Mouse (Mus musculus) erythroid progenitor cell, adult 5-6 weeks (primary cell): ENCODE results near the gene Gp6. TPM values are rescaled to one million over a fixed set of nuclear protein-coding genes. Genes with fewer than 3 reads are reported as not detected.
A peak's percentile ranks its signal among the peaks of the same experiment; 100 is the strongest.
"Not testable (repeated sequence)": the region's sequence is repeated elsewhere in the genome, so short reads cannot be mapped to it uniquely, and the experiment has no call there.

Experiments used
- ATAC-seq: replicated peaks from 2 replicates; pipeline ENCODE4 v1.8.0; 2016; ENCODE audit warnings: moderate number of reproducible peaks, mild to moderate bottlenecking, moderate TSS enrichment, inconsistent platforms; ENCODE audit not compliant: poor library complexity, low FRiP score, severe bottlenecking
- total RNA-seq, 2 experiments: library from RNA; stranded (forward) in 1 of 2; stranded (reverse) in 1 of 2; fragments of 150-400 nt in 1 of 2; fragments of 186-747, 209-891 nt in 1 of 2; gene quantifications; 2 replicates each; pipeline versions ENCODE4 v1.2.3 to v1.2.4; 2015 to 2017; ENCODE audit warnings: low replicate concordance in 2 of 2

Gene Gp6
- total RNA-seq (2015; ENCODE audit: low replicate concordance) (not detected in 2 replicates), total RNA-seq (2017; ENCODE audit: low replicate concordance) (not detected in 2 replicates)

GRCm38 (mm10) chr7:4397730-4398129 is at the start of gene Gp6:
Gene Gp6 (minus strand): TSS chr7:4397744.
- no peak for ATAC-seq

GRCm38 (mm10) chr7:4447138-4447537 is 49.6 kb upstream of the Gp6 start:
- no peak for ATAC-seq

- ATAC-seq = peak; percentile 99
Observed at GRCm38 (mm10) chr7:4445216-4445791, 47.8 kb upstream of the Gp6 start, which contains the start of gene Rdh13. Gene Rdh13 (minus strand): TSS chr7:4445649.

- ATAC-seq = no peak
Observed at GRCm38 (mm10) chr7:4440549-4440948, 43.0 kb upstream of the Gp6 start.

GRCm38 (mm10) chr7:4437721-4438120 is 40.2 kb upstream of the Gp6 start:
- no peak for ATAC-seq

GRCm38 (mm10) chr7:4432026-4432425 is 34.5 kb upstream of the Gp6 start:
- no peak for ATAC-seq

- 0 out of 2 replicates have a peak, but pooled peaks have one; percentile 51 for ATAC-seq
Observed at GRCm38 (mm10) chr7:4431548-4431947, 34.0 kb upstream of the Gp6 start.

GRCm38 (mm10) chr7:4430246-4430844 is 32.8 kb upstream of the Gp6 start:
- no peak for ATAC-seq

GRCm38 (mm10) chr7:4427161-4427912 is 29.8 kb upstream of the Gp6 start:
- peak; percentile 90 for ATAC-seq

GRCm38 (mm10) chr7:4420230-4420629 is 22.7 kb upstream of the Gp6 start:
- ATAC-seq = no peak

GRCm38 (mm10) chr7:4419681-4420080 is 22.1 kb upstream of the Gp6 start:
- no peak for ATAC-seq

- ATAC-seq = not testable (repeated sequence)
Observed at GRCm38 (mm10) chr7:4412406-4412805, 14.9 kb upstream of the Gp6 start.

GRCm38 (mm10) chr7:4373521-4373920 is 24.0 kb downstream of the Gp6 start:
- ATAC-seq = no peak

GRCm38 (mm10) chr7:4337509-4337908 is 60.0 kb downstream of the Gp6 start, which contains the start of gene Ncr1:
Gene Ncr1 (plus strand): TSS chr7:4337724.
- no peak for ATAC-seq

- no peak for ATAC-seq
Observed at GRCm38 (mm10) chr7:4323301-4323700, 74.2 kb downstream of the Gp6 start.

Other genes starting within 250 kb of the Gp6 start
- 2.9 TPM in 1 of 2 replicates, not detected in the other for gene Leng9, start 247.4 kb downstream of the Gp6 start, total RNA-seq (2015; ENCODE audit: low replicate concordance)
- 0.64 and 1.4 TPM in 2 replicates for gene Leng9, start 247.4 kb downstream of the Gp6 start, total RNA-seq (2017; ENCODE audit: low replicate concordance)
- gene Cdc42ep5, start 232.9 kb downstream of the Gp6 start, total RNA-seq (2015; ENCODE audit: low replicate concordance) = not detected in 2 replicates
- gene Cdc42ep5, start 232.9 kb downstream of the Gp6 start, total RNA-seq (2017; ENCODE audit: low replicate concordance) = not detected in 2 replicates
- 1.1 TPM in 1 of 2 replicates, not detected in the other for gene Lilra5, start 160.0 kb downstream of the Gp6 start, total RNA-seq (2015; ENCODE audit: low replicate concordance)
- 0.77 and 1.7 TPM in 2 replicates for gene Lilra5, start 160.0 kb downstream of the Gp6 start, total RNA-seq (2017; ENCODE audit: low replicate concordance)
- gene Ncr1, start 60.0 kb downstream of the Gp6 start, total RNA-seq (2015; ENCODE audit: low replicate concordance) = 3.6 TPM in 1 of 2 replicates, not detected in the other
- gene Ncr1, start 60.0 kb downstream of the Gp6 start, total RNA-seq (2017; ENCODE audit: low replicate concordance) = 2.1 and 6.4 TPM in 2 replicates
- gene Rdh13, start 47.9 kb upstream of the Gp6 start, total RNA-seq (2015; ENCODE audit: low replicate concordance) = 0.72 and 1.3 TPM in 2 replicates
- gene Rdh13, start 47.9 kb upstream of the Gp6 start, total RNA-seq (2017; ENCODE audit: low replicate concordance) = 0.45 and 1.5 TPM in 2 replicates
- gene Eps8l1, start 62.9 kb upstream of the Gp6 start, total RNA-seq (2015; ENCODE audit: low replicate concordance) = 2.9 and 6.1 TPM in 2 replicates
- 6.2 and 11.2 TPM in 2 replicates for gene Eps8l1, start 62.9 kb upstream of the Gp6 start, total RNA-seq (2017; ENCODE audit: low replicate concordance)
- gene Ppp1r12c, start 103.9 kb upstream of the Gp6 start, total RNA-seq (2015; ENCODE audit: low replicate concordance) = 73.9 and 133 TPM in 2 replicates
- 123 and 130 TPM in 2 replicates for gene Ppp1r12c, start 103.9 kb upstream of the Gp6 start, total RNA-seq (2017; ENCODE audit: low replicate concordance)
- 1.4 TPM in 1 of 2 replicates, not detected in the other for gene Tnnt1, start 118.6 kb upstream of the Gp6 start, total RNA-seq (2015; ENCODE audit: low replicate concordance)
- gene Tnnt1, start 118.6 kb upstream of the Gp6 start, total RNA-seq (2017; ENCODE audit: low replicate concordance) = 3.9 TPM in 1 of 2 replicates, not detected in the other
- not detected in 2 replicates for gene Tnni3, start 126.5 kb upstream of the Gp6 start, total RNA-seq (2015; ENCODE audit: low replicate concordance)
- not detected in 2 replicates for gene Tnni3, start 126.5 kb upstream of the Gp6 start, total RNA-seq (2017; ENCODE audit: low replicate concordance)
- not detected in 2 replicates for gene Dnaaf3, start 134.7 kb upstream of the Gp6 start, total RNA-seq (2015; ENCODE audit: low replicate concordance)
- gene Dnaaf3, start 134.7 kb upstream of the Gp6 start, total RNA-seq (2017; ENCODE audit: low replicate concordance) = 0.64 TPM in 1 of 2 replicates, not detected in the other
- not detected in 2 replicates for gene Syt5, start 149.8 kb upstream of the Gp6 start, total RNA-seq (2015; ENCODE audit: low replicate concordance)
- not detected in 2 replicates for gene Syt5, start 149.8 kb upstream of the Gp6 start, total RNA-seq (2017; ENCODE audit: low replicate concordance)
- not detected in 2 replicates for gene Ptprh, start 206.3 kb upstream of the Gp6 start, total RNA-seq (2015; ENCODE audit: low replicate concordance)
- not detected in 2 replicates for gene Ptprh, start 206.3 kb upstream of the Gp6 start, total RNA-seq (2017; ENCODE audit: low replicate concordance)
- 72.1 and 91.0 TPM in 2 replicates for gene Tmem86b, start 233.7 kb upstream of the Gp6 start, total RNA-seq (2015; ENCODE audit: low replicate concordance)
- 37.6 and 45.8 TPM in 2 replicates for gene Tmem86b, start 233.7 kb upstream of the Gp6 start, total RNA-seq (2017; ENCODE audit: low replicate concordance)